Mouse (Mus musculus) CD4-positive, CD25-positive, alpha-beta regulatory T cell, adult 4 months (primary cell): ENCODE data around the gene Dohh. TPM values are rescaled to one million over a fixed set of nuclear protein-coding genes. Genes with fewer than 3 reads are reported as not detected.
A peak's percentile ranks its signal among the peaks of the same experiment; 100 is the strongest.

Experiments
- ATAC-seq: one replicate; pipeline ENCODE4 v1.8.0; 2017
- polyA plus RNA-seq, 2 experiments: library from polyadenylated mRNA; unstranded; fragments of 100-300 nt; shearing (Covaris generic); gene quantifications; one replicate each; pipeline ENCODE4 v1.2.1; 2017

The Dohh gene
- polyA plus RNA-seq, 2 experiments from 2014 or later: 9.4 to 13.9 TPM

GRCm38 (mm10) chr10:81405588-81406201 is 21.5 kb downstream of the Dohh start:
- ATAC-seq: peak; percentile 25

DNA sequence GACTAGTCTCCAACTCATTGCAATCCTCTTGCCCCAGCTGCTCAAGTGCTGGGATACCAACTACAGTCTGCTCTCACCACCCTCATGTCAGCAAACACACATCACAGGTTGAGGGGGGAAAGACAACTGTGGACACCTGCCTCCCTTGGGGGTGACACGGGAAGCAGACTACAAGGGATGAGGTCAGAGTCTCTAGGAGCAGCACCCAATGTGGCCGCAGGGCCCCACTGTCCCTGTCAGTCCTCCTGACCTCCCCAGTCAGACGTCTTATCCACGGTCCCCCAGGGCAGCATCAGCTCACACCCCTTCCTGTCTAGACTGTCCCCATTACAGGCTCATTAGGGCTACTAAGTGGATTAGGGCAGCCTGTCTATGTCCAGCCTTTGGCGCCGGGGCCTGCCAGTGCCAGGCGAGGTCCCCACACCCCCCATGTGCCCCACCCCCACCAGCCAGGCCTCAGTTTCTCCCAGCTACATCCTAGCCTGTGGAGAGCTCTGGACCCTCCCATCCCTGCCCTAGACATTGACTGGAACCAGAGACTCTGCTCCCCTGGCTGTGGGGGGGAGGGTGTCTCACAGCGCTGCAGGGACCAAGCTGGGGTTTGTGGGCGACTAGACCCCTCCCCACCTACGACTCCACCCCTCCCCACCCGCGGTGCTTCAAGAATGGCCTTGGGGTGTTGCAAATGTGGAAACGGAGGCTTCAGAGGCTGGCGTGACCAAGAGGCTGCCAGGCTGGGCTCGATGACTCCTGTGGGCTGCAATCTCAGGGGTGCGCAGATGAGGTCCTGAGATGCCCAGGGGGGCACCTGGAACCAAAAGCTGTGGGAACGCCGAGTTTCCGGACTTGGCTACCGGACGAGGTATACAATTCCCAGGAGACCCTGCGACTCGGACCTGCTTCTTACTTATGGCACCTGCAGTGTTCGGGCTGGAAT is 22.5 kb downstream of the Dohh start:
- no peak for ATAC-seq

- ATAC-seq: peak; percentile 89
These were observed 23.6 kb downstream of the Dohh start for GRCm38 (mm10) chr10:81407539-81408423.

DNA sequence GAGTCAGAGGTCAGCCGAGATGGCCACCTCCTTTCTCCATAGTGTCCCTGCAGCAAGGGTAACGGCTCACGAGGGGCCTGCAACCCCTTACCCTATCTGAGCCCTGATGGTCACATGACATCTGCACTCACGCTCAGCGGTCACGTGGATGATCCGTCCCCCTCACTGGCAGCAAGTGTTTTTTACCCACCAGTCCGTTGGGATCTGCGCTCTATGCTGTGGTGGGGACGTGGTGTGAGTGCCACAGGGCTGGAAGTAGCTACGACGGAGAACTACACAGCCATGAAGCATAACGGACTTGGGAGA is 24.1 kb downstream of the Dohh start:
- ATAC-seq: no peak

- peak; percentile 36 for ATAC-seq
These were observed 24.7 kb downstream of the Dohh start for GRCm38 (mm10) chr10:81408871-81409291.

DNA sequence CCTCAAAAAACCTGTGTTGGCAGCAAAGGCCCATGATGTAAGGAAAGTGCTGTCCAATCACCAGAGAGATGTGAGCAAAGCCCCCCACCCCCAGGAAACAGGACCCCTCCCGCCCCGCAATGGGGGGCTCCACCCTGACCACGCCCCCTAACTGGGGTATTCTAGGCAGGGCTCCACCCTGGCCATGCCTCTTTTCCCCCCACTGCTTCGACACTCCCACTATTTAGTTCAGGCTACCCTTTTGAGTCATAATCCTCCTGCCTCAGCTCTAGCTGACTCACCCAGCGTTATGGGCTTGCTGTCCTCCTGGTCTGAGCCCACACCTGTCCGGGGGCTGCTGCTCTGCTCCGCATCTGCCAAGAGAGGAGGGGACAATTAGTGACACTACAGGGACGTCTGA is 25.1 kb downstream of the Dohh start:
- ATAC-seq: no peak

- no peak for ATAC-seq
These were observed 26.1 kb downstream of the Dohh start for GRCm38 (mm10) chr10:81410350-81410749.

GRCm38 (mm10) chr10:81410981-81411380 is 26.8 kb downstream of the Dohh start:
- ATAC-seq: no peak

DNA sequence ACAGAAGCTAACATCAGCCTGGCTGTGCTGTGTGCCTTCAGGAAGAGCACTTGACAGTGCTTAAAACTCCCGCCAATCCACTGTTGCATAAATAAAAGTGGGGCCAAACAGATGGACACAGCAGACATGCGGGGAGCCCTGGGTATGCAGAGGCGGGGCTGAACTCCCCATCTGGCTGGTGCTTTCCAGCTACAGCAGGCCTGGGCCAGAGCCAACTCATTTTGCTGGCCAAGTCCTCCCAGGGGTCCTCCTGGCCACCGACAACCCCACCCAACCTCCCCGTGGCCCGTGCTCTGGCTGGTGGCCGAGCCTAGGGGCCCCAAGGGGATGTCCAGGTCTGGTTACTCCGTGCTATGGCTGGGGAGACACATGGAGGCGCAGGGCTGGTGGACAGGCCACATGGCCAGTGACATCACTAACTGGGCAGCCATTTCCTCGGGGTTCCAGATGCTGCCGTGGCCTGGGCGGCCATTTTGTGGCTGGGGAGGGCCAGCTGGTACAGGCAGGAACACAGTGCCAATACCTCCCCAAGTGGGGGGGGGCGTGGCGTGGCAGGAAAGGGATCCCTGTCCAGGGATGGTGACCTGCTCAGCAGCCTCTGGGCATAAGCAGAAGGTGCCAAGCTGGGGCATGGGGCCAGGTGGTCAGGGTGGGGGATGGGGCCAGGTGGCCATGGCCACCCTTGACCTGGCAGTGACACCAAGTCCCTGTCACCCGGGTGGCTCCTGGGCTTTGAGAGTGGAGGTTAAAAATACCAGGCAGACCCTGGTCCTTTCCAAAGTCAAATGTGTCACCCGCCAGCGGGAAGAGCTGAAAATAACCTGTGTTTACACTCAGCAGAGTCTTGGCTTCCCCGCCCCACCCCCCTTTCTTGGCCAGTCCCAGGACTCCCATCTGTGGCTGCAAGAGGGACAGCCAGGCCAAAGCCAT is 27.5 kb downstream of the Dohh start:
- no peak for ATAC-seq

GRCm38 (mm10) chr10:81412586-81413309 is 28.5 kb downstream of the Dohh start:
- no peak for ATAC-seq

- ATAC-seq: no peak
These were observed 29.4 kb downstream of the Dohh start for GRCm38 (mm10) chr10:81413310-81414261.

DNA sequence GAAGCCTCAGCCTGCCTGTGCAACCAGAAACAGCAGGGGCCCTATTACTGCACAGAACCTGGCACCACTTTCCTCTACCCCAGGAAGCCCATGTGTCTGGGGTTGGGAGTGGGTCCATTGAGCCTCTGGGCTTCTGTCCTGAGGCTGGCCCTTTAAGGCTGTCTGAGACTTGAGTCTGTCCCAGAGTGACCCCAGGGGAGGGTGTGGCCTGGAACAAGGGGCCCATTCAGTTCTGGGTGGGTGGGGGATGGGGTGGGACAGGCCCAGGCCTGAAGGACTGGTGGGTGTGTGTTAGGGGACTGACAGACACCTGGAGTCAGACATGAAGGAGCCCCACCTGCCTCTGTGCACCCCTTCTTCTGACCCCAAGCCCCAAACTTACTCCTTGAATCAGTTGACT is 30.5 kb downstream of the Dohh start:
- no peak for ATAC-seq

DNA sequence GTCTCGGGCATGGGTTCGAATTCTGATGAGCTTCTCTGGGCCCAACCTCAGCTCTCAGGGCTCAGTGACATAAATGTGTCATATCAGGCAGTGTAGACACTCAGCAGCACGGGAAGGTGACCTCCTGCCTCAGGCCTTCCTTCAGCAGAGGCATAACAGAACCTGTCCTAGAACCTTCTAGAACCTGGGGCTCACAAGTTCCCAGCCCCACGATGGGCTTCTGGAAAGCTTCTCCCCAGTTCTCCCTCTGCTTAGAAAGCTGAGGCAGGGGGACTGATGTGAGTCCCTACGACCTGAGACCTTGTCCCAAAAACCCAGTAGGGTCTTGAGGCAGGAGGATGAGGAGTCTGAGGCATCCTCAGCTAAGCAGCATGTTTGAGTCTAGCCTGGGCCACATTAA is 30.9 kb downstream of the Dohh start:
- ATAC-seq: no peak

DNA sequence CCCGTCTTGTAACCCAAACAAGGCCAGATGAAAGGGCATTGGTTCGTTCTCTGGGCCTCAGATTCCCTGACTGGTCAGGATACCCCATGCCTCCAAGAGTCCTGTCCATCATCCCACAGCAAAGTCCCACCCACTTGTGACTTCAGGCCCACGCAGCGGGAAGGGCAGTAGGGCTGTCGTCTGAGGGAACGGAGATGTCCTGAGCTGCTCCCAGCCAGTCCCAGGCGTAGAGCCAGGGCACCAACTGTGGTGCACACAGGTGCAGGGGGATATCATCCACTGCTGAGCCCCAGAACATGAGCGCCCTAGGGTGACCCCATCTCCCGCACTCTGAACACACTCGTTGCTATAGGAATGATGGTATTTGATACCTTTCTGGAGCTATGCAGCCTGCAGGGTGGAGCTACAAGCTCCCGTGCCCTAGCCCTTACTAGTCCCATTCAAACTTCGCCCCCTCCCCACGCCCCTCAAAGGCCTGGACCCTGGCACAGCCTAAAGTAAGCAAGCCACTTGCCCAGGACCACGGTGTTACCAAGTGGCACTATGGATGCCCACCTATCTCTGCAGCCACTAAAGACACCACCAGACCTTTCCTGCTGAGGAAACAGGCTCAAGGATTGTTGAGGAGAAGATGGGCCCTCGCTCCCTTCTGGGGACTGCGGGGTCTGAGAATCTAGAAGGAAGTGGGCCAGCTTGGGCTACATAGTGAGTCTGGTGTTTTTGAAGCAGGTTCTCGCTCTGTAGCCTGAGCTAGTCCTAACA is 31.5 kb downstream of the Dohh start:
- ATAC-seq: no peak

- no peak for ATAC-seq
These were observed 32.5 kb downstream of the Dohh start for GRCm38 (mm10) chr10:81416581-81417226.

DNA sequence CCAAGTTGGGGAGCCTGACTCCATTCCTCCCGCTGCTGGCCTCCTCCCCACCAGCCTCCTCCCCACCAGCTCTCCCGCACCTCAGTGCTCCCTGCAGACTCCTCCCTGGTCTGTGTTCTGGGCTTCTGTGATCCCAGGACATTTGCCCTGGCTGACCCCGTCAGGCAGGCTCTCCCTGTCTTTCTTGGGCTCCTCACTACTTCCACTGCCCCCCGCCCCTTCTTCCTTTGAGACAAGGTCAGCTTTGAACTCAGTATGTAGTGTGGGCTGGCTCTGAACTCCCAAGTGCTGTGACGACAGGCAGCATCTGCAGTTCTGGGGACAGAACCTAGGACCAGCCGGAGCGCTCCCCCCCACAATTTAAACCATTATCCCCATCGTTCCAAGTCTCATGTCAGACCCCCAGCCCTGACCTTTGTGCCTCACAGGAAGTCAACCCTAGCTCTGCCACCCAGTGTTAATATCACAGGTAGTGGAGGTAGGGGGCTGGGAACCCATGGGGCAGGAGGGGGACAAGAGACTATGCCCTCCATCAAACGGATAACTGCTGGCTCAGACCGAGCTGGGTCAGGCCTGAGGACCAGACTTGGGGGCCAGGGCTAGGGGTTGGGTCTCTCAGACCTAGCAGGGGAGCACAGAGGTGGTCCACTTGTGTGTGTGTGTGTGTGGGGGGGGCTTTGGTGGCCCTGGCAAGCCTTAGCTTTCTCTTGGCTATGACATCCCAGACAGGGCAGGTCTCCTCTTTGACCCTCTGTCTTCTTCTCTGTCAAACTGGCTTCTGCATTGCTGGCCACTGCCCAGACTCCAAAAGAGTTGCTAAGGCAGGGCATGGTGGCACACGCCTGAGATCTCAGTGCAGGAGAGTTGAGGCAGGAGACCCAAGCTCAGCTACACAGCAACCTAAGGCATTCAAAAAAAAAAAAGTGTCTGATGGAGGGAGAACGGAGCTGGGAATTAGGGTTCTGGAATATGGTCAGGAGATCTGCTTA is 33.3 kb downstream of the Dohh start:
- ATAC-seq: no peak
